Mouse (Mus musculus) T-helper 1 cell (primary cell): ENCODE measurements around the gene Speer4f1.
"Not testable (repeated sequence)": the region's sequence is repeated elsewhere in the genome, so short reads cannot be mapped to it uniquely, and the experiment has no call there.

Experiments used
- in situ Hi-C: fragments of 300-600 bp; cut with MboI, MseI; formaldehyde crosslinking; loops from one replicate; pipeline ENCODE4 v1.15.1; 2025; ENCODE audit warnings: high pct_unique_total_duplicates

The Speer4f1 gene

DNA sequence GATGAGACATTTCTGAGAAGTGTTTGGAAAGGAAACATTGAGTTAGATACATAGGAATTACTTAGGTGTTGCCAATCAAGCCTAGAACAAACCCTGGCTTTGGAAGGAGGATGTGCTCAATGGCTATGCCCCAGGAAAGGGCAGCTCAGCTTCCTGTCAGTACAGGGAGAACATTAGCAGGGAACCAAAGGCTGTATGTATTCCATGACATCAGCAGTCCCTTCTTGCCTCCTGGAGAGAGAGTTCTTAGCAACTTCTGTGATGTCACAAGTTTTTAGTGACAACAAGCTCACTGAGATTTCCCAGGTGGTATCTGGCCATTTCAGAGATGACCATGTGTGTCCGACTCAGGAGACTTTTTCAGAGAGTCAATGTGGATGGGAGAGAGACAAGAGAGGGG, at the start of gene Speer4f1:
Gene Speer4f1, plus strand, starts transcription at position 301 of the 400 bp plus-strand sequence.
- in situ Hi-C loops = loop anchor here (10.0 kb wide), 1 partner anchor 1991 kb away; no protein-coding TSS in a partner anchor

DNA sequence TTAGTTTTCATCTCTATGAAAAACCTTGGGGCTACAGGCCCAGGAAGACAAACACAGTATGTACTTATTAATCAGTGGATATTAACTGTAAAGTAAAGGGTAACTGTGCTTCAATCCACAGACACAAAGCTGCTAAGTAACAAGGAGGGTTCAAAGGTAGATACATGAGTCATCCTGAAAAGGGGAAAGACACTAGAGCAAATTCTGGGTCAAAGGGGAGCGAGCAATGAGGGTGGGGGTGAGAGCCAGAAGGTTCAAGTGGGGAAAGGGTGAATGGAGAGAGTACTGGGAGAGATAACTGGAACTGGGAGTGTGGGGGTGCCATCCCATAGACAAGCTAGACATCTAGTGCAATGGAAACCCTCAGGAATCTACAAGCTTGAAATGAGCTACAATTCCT, 49.0 kb upstream of the Speer4f1 start:
- in situ Hi-C loops = no loop called here

- in situ Hi-C loops = no loop called here
Measured at GRCm38 (mm10) chr5:17434721-17435120, 41.2 kb upstream of the Speer4f1 start.

- in situ Hi-C loops = no loop called here
Measured at GRCm38 (mm10) chr5:17436209-17436608, 39.7 kb upstream of the Speer4f1 start.

- in situ Hi-C loops = no loop called here
Measured at GRCm38 (mm10) chr5:17439487-17440102, 36.3 kb upstream of the Speer4f1 start.

DNA sequence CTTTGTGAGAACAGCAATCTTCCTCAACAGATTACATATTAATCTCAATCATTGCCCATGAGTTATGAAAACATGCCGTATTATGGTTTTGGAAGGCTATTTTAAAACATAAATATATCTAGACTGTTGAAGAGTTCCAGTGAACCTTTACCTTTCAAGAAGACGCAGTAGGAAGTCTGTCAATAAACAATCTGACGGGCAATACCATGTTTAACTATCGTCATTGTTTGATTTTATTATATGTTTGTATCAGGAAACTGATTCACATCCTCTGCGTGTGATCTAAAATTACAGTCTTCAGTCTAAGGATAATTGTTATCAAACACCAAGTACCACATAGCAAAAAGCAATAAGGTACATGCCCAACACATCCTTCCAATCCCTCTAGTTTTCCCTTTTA, 21.8 kb upstream of the Speer4f1 start:
- in situ Hi-C loops = no loop called here

GRCm38 (mm10) chr5:17454952-17455586, 20.8 kb upstream of the Speer4f1 start:
- in situ Hi-C loops = no loop called here

GRCm38 (mm10) chr5:17456671-17457070, 19.2 kb upstream of the Speer4f1 start:
- in situ Hi-C loops = no loop called here

GRCm38 (mm10) chr5:17468120-17468519, 7.8 kb upstream of the Speer4f1 start:
- in situ Hi-C loops = not testable (repeated sequence)

DNA sequence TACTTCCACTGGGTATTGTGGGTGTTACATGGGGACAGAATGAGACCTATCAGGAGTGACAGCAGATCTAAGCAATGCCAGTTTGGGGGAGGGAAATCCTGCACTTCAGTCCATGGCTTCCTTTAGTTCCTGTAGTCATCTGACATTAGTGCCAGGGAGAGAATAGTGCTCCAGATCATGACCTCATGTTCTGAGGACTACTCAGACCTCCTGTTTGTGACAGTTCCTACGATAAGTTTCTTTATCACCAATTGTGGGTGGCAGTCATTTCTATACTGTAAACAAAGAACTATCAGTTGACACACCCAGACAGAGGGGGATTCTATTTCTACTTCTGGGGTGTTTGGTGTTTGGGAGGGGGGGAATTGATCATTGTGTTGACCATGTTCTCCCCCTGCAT, 578 bp downstream of the Speer4f1 start:
- in situ Hi-C loops = loop anchor here (10.0 kb wide), 1 partner anchor 1992 kb away; no protein-coding TSS in a partner anchor

GRCm38 (mm10) chr5:17489894-17490293, 14.0 kb downstream of the Speer4f1 start:
- in situ Hi-C loops = no loop called here

DNA sequence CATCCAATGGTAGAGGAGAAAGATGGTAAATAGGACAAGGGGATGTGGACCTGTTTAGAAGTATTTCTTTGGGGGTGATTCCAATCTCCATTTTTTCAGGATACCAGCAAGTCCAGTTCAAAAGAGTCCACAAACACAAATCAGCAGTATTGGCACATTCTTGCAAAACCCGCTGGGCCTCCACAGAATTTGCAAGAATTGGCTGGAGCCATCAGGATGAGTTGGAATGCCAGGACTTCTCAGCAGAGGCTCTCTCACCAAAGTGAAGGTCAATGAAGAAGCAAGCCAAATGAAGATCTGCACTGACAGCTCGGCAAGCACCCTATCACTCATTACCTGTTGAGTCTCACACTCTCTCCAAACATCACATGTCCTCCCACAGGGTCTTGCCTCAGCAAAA, 19.7 kb downstream of the Speer4f1 start:
- in situ Hi-C loops = no loop called here

GRCm38 (mm10) chr5:17496650-17497049, 20.8 kb downstream of the Speer4f1 start:
- in situ Hi-C loops = no loop called here

GRCm38 (mm10) chr5:17499873-17500329, 24.0 kb downstream of the Speer4f1 start:
- in situ Hi-C loops = no loop called here

DNA sequence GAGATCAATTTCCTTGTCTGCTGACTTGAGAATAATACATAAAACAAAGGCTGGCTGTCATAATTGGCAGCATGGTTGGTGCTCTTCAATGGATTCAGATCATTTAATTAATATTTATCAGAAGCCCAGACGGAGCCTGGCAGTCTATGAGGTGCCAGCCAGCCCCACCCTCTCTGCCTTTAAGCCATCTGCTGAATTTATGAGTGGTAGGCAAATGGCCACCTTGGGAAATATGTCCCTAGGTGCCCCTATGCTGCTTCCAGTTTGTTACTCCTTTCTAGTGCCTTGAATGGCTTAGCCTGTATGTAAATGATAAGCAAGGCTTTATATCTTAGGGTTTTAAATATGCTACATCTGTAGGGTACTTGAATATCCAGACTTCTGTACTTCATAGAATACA, 25.0 kb downstream of the Speer4f1 start:
- in situ Hi-C loops = no loop called here

GRCm38 (mm10) chr5:17505540-17505939, 29.6 kb downstream of the Speer4f1 start:
- in situ Hi-C loops = no loop called here

GRCm38 (mm10) chr5:17508038-17508437, 32.1 kb downstream of the Speer4f1 start:
- in situ Hi-C loops = no loop called here
